Mouse (Mus musculus) frontal cortex, postnatal 36 days (tissue): ENCODE data around the gene Fgfr2.
A peak's percentile ranks its signal among the peaks of the same experiment; 100 is the strongest.

Source experiments
- DNase-seq, 2 experiments: peaks; one replicate each; pipeline ENCODE4 v3.0.0; 2022; ENCODE audit warnings: low spot score in 2 of 2

Fgfr2 gene

GRCm38 (mm10) chr7:132753518-132754388 lies 369.4 kb downstream of the Fgfr2 start:
- DNase-seq, result no peak

- DNase-seq, result no peak
Measured at GRCm38 (mm10) chr7:132751716-132752115, 371.4 kb downstream of the Fgfr2 start.

GRCm38 (mm10) chr7:132749504-132749903 lies 373.6 kb downstream of the Fgfr2 start:
- no peak for DNase-seq

- no peak for DNase-seq
Measured at GRCm38 (mm10) chr7:132748076-132748769, 374.9 kb downstream of the Fgfr2 start.

DNA sequence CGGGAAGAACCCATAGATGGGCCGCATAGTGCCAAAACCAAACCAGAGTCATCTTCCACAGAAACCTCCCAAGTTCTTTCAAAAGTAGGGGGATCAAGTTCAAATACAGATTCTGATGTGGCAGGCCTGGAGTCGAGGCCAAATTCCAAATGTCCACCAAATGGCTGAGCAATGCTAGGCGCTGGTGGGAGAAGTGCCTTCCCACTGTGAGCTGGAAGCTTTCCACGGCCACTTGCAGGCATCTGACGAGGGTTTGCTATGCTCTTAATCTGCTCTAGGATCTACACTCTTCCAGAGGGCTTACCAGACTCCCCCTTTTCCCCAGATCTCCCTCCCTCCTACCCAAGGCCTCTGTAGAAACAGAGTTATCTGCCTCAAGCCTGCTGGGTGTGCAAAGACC lies 376.1 kb downstream of the Fgfr2 start:
- no peak for DNase-seq

GRCm38 (mm10) chr7:132742912-132743311 lies 380.2 kb downstream of the Fgfr2 start:
- no peak for DNase-seq

- DNase-seq, result no peak
Measured at GRCm38 (mm10) chr7:132739829-132740228, 383.3 kb downstream of the Fgfr2 start.

GRCm38 (mm10) chr7:132738844-132739243 lies 384.3 kb downstream of the Fgfr2 start:
- no peak for DNase-seq

GRCm38 (mm10) chr7:132736099-132736862 lies 386.9 kb downstream of the Fgfr2 start:
- DNase-seq, result peak; percentile 70 to 71

DNA sequence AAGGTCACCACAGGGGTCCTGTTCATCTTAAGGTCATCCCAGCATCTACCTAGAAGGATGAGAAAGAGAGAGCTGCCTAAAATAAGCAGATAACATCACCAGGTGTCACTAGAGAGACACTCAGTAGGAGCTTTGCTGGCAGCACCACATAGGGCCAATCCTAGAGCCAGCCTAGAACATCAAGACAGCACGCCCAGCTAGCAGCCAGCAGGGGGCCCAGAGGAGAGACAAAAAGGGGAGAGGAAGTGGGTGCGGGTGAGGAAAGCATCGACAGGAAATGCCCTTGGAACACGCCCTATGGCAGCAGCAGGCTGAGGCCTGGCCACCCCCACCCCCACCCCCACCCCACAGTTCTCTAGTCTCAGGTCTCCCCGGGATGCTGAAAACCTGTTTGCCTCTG lies 388.0 kb downstream of the Fgfr2 start:
- no peak for DNase-seq

- DNase-seq, result no peak
Measured at GRCm38 (mm10) chr7:132734222-132734621, 388.9 kb downstream of the Fgfr2 start.

GRCm38 (mm10) chr7:132733521-132733920 lies 389.6 kb downstream of the Fgfr2 start:
- DNase-seq, result no peak

- no peak for DNase-seq
Measured at GRCm38 (mm10) chr7:132732136-132732789, 390.9 kb downstream of the Fgfr2 start.

- DNase-seq, result no peak
Measured at GRCm38 (mm10) chr7:132731558-132731957, 391.6 kb downstream of the Fgfr2 start.

DNA sequence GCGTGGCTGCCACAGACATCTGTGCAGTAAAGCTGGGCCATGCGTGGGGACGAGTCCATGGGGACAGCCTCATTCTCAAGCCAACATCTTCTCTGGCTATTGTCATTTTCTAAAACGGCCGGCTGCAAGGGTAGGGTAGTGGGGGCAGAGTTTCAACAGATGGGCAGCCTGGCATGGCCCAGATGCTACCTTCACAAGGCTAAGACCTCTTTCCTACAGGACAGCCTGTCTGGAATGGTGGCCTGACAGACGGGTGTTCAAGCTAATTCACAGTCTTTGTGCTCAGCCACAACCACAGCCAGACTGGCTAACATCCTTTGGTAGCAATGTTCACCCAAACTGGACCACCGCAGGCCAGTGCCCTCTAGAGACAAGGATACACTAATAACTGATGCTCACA lies 392.6 kb downstream of the Fgfr2 start:
- no peak for DNase-seq

DNA sequence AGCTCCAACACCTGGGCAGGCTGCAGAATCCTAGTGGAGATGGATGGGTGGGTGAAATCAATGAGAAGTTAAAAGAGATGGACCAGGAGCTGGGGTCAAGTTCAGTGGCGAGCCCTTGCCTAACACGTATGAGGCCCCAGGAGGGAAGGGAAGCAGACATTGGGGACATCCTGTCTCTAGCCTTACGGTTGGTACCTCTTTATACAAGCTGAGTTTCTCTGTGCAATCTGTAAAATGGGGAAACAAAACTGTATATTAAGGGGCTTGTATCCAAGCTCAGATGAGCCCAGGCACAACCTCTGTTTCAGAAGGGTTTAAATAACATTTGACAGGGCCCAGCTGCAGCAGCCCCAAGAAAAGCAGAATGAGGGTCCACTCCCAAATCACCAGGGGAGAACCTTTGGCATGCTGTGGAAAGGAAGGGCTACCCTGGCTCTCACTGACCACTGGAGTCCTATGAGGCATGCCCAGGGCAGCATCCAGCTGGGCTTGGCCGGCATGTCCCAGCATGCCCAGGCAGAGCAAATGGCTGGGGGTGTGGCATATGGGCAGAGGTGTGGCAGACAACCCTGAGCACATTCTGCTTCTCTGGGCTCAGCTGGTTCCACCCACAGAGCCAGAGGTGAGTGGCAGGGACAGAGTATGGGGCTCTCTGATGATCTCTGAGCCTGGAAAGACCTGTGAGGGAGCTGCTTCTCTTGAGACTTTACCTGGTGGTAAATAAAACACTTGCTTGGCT lies 393.9 kb downstream of the Fgfr2 start:
- no peak for DNase-seq

GRCm38 (mm10) chr7:132726106-132726861 lies 396.9 kb downstream of the Fgfr2 start:
- no peak for DNase-seq

DNA sequence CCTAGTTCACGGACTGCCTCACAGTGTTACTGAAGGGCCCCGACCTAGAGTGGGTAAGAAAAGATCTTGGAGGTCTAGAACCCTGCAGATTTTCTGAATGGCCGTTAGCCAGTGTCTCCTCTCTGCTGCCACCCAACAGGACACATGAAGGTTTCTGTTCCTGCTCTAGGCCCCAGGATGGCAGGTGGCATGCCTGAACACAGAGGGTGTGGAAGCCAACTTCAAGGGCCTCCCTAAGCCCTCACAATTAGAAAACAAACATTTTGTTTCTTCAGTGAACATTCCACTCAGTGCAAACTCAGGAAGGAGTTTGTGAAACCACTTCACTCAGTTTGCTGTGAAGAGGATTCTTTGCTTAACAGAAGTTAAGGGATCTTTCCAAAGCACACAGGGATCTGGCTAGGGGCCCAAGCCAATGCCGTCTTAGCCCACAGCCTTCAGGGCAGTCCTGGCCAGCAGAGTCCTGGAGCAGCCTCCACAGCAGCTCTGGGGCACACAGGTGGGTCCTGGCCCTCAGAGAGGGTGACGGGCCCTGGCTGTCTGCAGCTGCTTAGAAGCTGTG lies 398.6 kb downstream of the Fgfr2 start:
- no peak for DNase-seq

DNA sequence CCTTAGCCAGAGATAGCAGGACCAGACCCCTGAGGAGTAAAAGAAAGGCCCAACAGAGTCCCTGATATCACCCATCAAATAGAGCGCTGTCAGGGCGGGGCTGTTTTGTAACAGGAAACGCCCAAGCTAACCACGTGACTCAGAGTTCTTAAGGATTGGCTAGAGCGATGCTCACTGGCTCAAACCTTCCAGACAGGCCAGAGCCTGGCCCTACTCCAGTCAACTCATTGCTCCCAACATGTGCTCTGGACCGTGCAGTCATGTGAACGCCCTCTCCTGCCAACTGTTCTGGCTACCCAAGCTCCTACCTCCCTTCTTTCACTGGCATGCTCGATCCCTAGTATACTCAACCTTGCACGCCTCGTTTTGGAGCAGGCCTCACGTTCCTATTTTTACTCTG lies 399.2 kb downstream of the Fgfr2 start:
- DNase-seq, result no peak
